Mouse (Mus musculus): Measurements from ENCODE around the gene Hist1h2bc.
"Not testable (repeated sequence)": the region's sequence is repeated elsewhere in the genome, so short reads cannot be mapped to it uniquely, and the experiment has no call there.

The Hist1h2bc gene

DNA sequence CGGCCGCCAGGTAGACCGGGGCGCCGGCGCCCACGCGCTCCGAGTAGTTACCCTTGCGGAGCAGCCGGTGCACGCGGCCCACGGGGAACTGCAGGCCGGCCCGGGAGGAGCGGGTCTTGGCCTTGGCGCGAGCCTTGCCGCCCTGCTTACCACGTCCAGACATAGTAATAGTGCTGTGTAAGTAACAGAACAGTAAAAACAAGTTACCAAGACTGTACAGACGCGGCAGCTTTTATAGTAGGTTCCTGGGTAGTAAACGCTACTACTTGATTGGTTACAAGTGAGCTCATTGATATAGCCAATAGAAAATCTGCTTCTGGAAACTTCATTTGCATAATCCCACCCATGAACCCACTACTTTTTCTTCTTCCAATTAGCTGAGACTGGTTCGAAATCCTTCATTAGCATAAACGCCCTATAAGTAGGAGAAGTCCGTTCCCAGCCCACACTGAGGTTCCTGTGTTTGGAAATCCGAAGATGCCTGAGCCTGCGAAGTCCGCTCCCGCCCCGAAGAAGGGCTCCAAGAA lies at the start of gene Hist1h2bc, which contains the start of gene Hist1h2ac:
Gene Hist1h2bc (plus strand): TSS at position 445 of the 527 bp plus-strand sequence.
Gene Hist1h2ac (minus strand): TSS at position 194 of the 527 bp plus-strand sequence.
- peak; percentile 99 for ATAC-seq (ENCODE audit: low TSS enrichment)

GRCm38 (mm10) chr13:23659636-23660366 lies 24.2 kb upstream of the Hist1h2bc start:
- ATAC-seq (ENCODE audit: low TSS enrichment), result no peak

DNA sequence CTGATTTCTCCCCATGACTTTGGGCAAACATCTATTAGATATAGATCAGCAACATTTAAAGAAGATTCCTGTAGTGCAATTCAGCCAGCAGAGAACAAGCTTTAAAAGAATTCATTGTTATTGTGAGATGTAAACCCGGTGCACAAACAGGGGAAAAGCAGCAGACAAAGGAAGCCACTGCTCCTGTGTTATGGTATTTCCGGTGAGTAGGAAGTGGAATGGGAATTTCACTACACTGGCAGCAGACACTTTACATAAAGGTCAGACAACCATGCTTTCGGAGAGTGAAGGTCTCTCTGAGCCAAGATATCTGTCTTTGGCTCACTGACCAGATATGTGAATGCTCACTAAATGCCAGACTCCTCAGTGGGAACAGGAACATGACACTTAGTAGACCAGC lies 21.5 kb upstream of the Hist1h2bc start:
- no peak for ATAC-seq (ENCODE audit: low TSS enrichment)

- no peak for ATAC-seq (ENCODE audit: low TSS enrichment)
These were observed 1.9 kb upstream of the Hist1h2bc start for GRCm38 (mm10) chr13:23681990-23682582.

DNA sequence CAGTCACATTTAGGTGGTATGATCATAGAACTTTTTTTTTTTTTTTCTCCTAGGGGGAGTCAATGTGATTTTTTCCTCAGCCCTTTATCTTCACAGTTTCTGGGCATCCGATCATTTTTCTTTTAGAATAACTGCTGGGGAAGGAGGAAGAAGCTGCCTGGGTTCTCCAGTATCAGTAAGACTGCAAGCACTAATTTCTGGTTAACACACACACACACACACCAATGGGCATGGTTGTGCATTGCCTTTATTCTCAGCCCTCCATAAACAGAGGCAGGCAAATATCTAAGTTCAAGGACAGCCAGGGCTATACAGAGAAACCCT lies 1.4 kb upstream of the Hist1h2bc start:
- no peak for ATAC-seq (ENCODE audit: low TSS enrichment)

DNA sequence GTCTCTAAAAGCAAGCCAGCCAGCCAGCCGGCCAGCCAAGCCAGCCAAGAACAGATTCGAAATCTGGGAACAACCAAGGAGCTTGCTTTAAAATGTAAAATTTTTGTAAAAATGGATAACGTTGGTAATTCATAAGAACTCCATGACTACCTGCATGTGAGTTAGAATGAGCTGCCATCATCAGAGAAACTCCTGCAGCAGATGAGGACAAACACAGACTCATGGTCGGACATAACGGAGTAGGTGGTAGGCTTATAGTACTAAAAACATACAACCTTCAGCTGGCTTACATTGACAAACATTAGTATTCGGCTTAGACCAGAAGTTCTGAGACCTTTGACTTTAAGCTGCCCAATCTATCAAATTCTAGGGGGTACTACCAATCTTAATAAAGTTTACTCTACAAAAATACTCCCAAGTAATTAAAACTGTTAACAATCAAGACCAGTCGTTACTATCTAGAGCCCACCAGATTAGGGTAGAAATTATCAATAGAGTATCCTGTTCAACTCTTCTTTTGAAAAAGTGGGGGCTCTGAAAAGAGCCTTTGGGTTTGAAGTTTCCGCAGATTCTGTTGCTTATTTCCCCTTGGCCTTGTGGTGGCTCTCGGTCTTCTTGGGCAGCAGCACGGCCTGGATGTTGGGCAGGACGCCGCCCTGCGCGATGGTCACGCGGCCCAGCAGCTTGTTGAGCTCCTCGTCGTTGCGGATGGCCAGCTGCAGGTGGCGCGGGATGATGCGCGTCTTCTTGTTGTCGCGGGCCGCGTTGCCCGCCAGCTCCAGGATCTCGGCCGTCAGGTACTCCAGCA lies 848 bp upstream of the Hist1h2bc start:
- not testable (repeated sequence) for ATAC-seq (ENCODE audit: low TSS enrichment)

DNA sequence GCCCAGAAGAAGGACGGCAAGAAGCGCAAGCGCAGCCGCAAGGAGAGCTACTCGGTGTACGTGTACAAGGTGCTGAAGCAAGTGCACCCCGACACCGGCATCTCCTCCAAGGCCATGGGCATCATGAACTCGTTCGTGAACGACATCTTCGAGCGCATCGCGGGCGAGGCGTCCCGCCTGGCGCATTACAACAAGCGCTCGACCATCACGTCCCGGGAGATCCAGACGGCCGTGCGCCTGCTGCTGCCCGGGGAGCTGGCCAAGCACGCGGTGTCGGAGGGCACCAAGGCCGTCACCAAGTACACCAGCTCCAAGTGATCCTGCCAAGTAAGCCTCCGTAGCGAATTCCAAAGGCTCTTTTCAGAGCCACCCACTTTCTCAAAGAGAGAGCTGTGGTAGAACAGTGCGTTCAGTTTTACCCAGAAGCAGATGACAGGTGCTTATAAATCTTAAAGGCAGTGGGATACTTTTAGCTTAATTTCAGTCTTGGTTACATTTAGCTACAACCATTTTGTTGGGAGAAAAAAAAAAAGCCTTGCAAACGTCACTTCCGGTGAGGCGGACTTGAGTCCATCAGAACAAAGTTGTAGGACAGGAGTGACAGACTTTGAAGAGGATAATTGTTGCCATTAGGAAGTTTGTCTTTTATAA lies 421 bp downstream of the Hist1h2bc start:
- peak; percentile 69 for ATAC-seq (ENCODE audit: low TSS enrichment)

GRCm38 (mm10) chr13:23685121-23685861 lies 1.3 kb downstream of the Hist1h2bc start:
- ATAC-seq (ENCODE audit: low TSS enrichment), result no peak

DNA sequence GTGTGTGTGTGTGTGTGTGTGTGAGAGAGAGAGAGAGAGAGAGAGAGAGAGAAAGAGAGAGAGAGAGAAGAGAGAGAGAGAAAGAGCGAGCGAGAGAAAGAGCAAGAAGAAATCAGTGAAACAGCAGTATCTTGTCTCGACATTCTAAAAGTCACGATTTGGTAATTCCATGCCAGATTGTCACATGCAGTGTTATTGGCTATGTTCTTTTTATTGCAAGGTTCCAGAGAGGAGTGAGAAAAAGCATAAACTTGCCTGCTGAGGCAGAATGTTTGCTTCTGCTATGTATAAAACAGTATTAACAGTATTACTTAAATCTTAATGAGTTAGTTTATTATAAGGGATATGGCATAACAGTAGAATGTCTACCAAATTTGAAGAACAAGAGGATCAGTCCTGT lies 2.0 kb downstream of the Hist1h2bc start:
- no peak for ATAC-seq (ENCODE audit: low TSS enrichment)

DNA sequence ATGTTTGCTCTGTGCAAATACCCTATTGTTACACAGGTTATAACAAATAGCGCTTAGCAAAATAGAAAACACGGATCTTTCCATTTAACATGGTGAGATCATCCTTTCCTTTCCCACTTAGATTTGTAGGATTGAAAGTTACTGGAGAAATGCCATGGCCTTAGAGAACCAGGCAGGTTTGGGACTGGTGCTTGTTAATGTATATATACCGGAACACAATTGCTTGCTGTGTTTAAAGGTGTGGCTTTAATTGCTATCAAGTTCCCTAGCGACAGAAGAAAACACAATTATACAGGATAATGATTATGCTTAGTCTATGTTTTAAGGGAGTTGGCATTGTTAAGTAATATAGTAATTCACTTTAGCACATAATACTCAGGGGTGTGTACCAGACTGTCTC lies 3.2 kb downstream of the Hist1h2bc start:
- no peak for ATAC-seq (ENCODE audit: low TSS enrichment)

DNA sequence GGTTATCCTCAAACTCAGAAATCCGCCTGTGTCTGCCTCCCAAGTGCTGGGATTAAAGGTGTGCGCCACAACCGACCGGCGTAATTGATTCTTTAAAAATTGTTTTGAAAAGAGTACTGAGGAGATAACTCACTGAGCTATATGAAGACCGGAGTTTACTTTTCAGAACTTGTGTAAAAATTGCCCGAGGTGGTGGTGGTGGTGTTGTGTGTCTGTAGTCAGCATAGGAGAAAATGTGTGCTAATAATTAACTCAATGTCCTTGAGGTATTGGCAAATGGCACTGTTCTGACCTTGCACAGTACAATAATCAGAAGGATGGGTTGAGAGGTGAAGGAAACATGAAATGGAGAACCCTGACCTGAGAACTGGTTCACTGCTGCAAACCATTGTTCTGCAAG lies 3.9 kb downstream of the Hist1h2bc start:
- ATAC-seq (ENCODE audit: low TSS enrichment), result no peak

DNA sequence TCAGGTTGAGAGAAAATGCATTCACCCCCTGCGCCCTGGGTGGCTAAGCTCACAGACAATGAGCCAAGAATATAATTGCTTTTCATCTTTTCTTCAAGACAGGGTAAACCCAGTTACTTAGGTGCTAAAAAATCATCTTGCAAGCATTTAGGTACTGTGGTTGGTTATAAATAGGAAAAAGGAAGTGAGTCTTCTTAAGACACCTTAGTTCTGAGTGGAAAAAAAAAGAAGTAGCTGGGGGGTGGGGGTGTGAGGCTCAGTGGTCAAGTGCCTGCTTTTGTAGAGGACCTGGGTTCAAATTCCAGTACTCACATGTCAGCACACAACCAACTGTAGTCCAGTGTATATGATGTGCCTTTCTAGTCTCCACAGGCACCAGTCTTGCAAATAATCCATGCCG lies 5.0 kb downstream of the Hist1h2bc start:
- no peak for ATAC-seq (ENCODE audit: low TSS enrichment)

- ATAC-seq (ENCODE audit: low TSS enrichment), result no peak
These were observed 5.5 kb downstream of the Hist1h2bc start for GRCm38 (mm10) chr13:23689459-23689858.

GRCm38 (mm10) chr13:23693856-23694440 lies 9.9 kb downstream of the Hist1h2bc start:
- no peak for ATAC-seq (ENCODE audit: low TSS enrichment)

GRCm38 (mm10) chr13:23694956-23695355 lies 11.0 kb downstream of the Hist1h2bc start:
- ATAC-seq (ENCODE audit: low TSS enrichment), result no peak

- no peak for ATAC-seq (ENCODE audit: low TSS enrichment)
These were observed 11.5 kb downstream of the Hist1h2bc start, which contains the start of gene Hist1h1t for GRCm38 (mm10) chr13:23695514-23695913. TSS of gene Hist1h1t (plus strand) at chr13:23695814.

DNA sequence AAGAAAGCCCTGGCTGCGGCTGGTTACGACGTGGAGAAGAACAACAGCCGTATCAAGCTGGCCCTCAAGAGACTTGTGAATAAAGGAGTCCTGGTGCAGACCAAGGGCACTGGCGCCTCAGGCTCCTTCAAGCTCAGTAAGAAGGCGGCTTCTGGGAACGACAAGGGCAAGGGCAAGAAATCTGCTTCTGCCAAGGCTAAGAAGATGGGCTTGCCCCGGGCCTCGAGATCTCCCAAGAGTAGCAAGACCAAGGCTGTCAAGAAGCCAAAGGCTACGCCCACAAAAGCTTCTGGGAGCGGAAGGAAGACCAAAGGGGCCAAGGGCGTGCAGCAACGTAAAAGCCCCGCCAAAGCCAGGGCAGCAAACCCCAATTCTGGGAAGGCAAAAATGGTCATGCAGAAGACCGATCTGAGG lies 12.1 kb downstream of the Hist1h2bc start:
- no peak for ATAC-seq (ENCODE audit: low TSS enrichment)

DNA sequence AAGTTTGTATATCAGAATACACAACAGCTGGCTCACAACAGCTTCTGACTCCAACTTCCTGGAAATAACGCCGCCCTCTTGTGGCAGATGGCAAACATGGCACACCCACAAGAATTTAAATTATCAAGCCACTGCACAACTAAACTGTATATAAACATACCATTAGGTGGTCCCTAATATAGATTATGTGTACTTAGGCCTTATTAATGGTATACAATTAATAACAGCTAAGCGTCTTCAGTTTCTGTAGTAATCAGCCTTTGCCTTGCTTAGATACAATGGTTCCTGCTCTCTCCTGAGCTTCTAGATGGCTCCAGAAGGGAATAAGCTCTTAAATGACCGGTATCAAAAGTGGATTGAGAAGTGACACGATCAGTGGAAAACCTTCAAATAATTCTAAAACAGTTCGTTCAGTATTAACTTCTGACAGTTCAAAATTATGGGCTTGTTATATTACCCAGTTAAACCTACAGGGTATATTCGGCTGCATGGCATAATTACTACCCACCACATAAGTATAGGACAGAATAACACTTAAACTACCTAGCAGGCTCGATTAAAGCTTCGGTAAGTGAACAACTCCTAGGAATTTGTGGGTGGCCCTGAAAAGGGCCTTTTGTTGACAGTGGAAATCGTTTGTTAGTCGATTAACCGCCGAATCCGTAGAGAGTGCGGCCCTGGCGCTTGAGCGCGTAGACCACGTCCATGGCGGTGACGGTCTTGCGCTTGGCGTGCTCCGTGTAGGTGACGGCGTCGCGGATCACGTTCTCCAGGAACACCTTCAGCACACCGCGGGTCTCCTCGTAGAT lies 13.7 kb downstream of the Hist1h2bc start:
- peak; percentile 48 for ATAC-seq (ENCODE audit: low TSS enrichment)

- peak; percentile 97 for ATAC-seq (ENCODE audit: low TSS enrichment)
These were observed 14.3 kb downstream of the Hist1h2bc start, which contains the start of gene Hist1h4c for GRCm38 (mm10) chr13:23698300-23698693. TSS of gene Hist1h4c (minus strand) at chr13:23698454.

DNA sequence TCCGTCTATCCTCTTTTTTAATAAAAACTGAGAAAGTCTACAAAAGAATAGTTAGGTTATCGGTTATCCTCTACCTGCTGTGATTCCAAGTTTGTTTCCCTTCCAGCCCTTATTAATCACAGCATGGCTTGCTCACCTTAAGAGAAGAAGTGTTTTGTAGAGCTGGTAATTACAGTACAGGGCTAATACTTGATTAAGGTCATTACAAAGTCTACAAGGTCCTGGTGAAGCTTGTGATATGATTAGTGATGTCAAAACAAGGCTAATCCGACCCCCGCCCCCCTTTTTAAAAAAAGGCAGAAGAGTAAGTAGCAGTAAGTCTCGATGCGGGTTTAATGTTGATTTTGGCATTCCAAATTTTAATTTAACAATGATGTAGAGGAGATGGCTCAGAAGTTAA lies 15.0 kb downstream of the Hist1h2bc start:
- no peak for ATAC-seq (ENCODE audit: low TSS enrichment)

All from frontal cortex, adult (tissue).